Mouse (Mus musculus): ENCODE measurements around the gene Nenf.

Gene Nenf

DNA sequence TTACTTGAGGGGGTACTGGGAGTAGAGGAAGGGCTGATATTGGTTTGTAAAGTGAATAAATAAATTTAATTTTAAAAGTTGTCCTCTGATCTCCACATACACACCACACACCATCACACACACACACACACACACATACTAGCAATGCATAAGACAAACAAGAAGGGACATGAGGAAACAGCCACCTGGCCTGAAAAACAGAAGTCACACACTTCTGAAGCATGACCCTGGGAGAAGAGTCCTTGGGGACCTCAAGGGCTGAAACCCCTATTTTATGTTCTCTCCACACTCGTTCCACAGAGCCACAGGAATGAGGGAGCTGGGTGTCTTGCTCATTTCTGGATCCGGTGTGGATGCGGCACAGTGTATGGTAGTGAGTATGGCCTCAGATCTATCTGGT lies 5.4 kb upstream of the Nenf start:
- DNase-seq (ENCODE audit: extremely low read depth, low read depth), result no peak

DNA sequence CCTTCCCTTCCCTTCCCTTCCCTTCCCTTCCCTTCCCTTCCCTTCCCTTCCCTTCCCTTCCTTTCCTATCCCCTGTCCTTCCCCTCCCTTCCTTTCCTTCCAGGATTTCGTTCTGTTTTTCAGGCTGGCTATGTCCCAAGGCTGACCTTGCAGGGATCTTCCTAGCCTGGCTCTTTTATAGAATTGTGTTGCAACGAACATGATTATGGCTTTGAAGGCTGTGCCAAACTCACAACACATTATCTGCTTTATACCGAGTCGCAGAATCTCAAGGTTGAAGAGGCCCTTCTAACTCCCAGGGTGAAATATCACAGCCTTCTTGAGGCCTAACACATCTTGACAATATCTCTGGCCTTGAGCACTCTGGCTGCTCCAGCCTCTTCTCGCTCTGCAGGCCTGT lies 692 bp upstream of the Nenf start:
- no peak for DNase-seq (ENCODE audit: extremely low read depth, low read depth)

DNA sequence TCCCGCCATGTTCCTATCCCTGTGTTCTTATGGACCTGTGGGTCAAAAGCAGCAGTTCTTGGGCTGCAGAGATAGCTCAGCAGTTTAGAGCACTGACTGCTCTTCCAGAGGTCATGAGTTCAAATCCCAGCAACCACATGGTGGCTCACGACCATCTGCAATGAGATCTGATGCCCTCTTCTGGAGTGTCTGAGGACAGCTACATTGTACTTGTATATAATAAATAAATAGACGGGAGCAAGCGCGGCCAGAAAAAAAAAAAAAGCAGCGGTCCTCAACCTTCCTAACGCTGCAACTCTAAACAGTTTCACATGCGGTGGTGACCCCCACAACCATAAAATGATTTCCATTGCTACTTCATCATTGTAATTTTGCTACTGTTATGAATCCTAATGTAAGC lies 1.2 kb downstream of the Nenf start:
- DNase-seq (ENCODE audit: extremely low read depth, low read depth), result no peak

DNA sequence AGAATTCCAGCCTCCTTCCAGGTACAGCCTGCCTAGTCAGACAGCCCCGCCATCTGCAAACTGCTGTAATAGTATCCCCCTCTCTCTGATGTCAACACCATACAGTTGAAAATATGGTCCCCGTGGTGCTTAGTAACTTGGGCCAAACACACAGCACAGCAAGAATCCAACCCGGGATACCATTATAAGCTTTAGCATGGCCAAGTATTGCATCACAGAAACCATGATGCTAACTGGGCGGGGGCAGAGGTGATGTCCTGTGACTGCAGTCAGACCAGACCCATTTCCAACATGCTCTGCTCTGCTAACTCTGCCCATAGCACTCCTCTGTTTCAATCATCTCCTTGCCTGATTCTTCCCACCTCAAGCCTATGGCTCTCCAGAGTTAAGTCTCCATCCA lies 4.1 kb downstream of the Nenf start:
- DNase-seq (ENCODE audit: extremely low read depth, low read depth), result no peak

DNA sequence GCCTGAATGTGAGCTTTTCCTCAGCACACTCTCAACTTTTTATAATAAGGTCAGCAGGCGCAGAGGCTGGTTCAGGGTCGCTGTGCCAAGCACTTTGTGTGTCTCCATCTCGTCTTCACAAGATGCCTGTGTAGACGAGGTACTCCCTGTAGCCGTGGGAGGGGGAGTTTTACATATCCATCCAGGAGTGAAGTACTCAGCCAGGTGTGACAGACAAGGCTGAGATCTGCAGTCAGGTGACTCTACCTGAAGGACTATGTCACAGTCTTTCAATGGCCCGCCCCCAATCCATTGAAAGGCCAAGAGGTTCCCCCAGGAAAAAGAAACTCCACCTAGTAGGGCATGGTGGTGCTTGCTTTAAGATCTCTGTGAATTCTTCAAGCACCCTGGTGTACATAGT lies 4.8 kb downstream of the Nenf start:
- DNase-seq (ENCODE audit: extremely low read depth, low read depth), result no peak

DNA sequence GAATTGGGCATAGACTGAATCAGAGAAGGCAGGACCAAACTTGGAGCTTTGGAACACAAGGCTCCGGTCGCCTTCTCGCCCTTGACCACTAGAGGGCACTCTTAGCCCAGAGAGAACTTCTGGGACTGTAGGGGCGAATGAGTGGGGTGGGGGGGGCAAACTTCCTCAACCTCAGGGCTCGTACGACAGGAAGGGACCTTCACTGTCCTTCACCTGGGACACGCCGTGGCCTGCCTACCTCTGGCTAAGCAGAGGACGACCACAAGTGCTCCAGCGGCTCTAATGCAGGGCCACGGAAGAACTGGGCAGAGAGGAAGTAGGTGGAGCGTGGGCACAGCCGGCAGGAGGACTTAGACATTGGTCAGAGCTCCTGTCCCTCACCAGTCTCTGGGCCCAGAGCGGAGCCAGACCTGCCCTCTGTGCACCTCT lies 5.5 kb downstream of the Nenf start:
- peak; percentile 61 for DNase-seq (ENCODE audit: extremely low read depth, low read depth)

DNA sequence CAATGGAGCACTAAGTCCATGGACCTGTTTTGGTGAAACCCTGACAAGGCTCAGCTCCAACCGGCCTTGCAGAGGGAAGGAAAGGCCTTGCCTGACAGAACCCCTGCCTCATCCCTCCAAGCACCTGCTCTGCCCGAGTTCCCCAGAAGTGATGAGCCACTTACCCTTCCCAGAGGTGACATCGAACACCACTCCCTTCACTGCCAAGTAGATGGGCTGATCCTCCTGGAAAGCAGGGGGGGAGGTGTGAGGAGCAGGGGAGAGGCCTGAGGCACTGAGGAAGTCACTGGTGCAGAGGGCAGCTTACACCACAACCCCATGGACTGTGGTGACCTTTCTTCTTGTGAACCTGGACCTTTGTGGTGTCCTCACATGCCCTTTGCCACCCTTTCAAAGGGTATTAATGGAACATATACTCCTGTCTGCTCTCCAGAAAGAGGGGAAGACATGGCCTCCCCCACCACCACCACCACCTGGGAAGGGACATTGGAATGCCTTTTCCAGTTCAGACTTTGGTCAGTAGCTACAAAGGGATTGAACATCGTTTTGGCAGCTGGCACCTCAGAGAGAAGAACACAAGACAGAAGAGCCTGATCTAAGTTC lies 6.6 kb downstream of the Nenf start:
- DNase-seq (ENCODE audit: extremely low read depth, low read depth), result no peak

DNA sequence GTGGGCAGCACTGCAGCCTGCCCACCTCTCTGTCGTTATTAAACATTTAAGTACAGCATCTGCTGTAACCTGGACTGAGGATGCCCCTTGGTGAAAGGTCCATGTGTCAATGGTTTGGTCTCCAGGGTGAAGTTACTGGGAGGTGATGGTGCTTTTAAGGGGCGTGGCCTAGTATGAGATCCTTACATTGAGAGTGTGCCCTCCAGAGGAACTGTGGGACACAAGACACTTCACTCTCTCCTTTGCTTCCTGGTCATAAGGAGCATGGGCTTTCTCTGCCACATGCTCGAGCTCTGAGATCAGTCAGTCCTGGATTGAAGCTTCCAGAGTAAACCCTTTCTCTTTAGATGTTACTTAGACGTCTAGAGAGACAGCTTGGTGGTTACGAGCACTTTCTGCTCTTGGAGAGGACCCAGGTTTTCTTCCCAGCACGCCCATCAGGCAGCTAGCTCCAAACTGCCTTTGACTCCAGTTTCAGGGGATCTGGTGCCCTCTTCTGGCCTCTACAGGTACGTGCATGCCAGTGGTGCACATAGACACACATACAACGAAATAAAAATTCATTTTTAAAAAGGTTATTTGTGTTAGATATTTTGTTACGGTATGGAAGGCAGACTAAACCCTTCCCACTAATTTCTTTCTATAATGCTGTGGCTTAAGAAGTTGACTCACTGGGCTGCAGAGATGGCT lies 10.1 kb downstream of the Nenf start:
- DNase-seq (ENCODE audit: extremely low read depth, low read depth), result no peak

DNA sequence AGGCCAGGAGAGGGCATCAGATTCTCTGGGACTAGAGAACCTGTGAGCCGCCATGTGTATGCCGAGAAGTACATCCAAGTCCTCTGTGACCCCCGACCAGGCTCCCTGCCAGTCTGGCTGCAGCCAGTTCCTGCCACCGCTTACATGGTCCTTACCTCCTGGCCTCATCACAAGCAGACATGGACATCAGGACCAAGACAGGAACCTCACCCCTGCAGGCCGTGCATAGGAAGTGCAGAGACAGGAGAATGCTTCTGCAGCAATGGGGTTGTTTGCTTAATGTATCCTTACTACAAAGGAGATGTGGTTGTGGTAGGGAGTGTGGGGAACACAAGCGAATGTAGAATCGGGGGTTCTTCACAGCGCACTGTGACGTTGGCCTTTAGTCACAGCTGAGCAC lies 11.7 kb downstream of the Nenf start:
- DNase-seq (ENCODE audit: extremely low read depth, low read depth), result no peak

DNA sequence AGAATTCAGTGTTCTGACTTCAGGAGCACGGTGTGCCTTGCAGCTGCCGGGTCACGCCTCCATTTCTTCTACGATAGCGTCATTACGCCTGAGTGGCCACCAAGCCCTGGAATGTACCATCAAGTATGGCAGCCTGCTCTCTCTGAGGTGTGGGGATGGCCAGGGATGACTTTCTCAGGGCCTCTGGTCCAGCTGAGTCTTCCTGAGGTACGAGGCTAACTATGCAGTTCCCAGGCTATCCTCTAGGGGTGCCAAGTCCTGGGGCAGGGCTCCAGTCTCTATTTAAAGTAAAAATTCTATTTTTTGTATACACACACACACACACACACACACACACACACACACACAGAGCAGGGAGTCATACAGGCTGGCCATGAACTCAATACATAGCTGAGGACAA lies 12.4 kb downstream of the Nenf start:
- DNase-seq (ENCODE audit: extremely low read depth, low read depth), result no peak

DNA sequence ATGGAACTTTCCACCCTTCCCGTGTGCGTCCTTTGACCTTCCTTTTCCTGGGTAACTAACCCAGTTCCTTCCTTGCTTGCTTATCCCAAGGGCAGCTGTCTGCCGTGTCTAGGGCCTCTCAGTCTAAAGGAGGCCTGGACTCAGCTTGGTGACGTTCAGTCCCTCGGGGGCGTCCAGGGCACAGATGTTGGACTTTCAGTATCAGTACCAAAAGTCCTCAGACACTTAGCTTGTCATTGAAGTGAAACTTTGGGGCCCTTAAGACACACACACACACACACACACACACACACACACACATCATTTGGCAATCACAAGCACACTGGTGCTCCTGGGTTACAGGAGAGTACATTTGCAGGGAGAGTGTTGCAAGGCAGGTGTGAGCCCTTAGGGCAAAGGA lies 13.8 kb downstream of the Nenf start:
- DNase-seq (ENCODE audit: extremely low read depth, low read depth), result no peak

DNA sequence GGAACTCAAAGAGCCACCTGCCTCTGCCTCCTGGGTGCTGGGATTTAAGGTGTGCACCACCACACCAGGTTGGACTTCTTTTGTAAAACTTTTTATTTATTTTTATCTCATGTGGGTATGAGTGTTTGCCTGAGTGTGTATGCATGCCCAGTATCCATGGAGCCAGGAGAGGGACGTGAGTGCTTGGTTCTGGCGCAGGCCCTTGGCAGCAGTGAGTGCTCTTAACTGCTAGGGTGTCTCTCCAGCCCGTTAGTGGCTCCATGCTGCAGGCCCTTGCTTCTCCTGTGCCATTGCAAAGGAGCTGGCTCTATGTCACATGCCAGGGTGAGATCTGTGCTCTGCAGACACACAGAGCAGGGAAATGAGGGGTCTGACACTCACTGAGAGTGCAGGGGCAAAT lies 14.3 kb downstream of the Nenf start:
- no peak for DNase-seq (ENCODE audit: extremely low read depth, low read depth)

DNA sequence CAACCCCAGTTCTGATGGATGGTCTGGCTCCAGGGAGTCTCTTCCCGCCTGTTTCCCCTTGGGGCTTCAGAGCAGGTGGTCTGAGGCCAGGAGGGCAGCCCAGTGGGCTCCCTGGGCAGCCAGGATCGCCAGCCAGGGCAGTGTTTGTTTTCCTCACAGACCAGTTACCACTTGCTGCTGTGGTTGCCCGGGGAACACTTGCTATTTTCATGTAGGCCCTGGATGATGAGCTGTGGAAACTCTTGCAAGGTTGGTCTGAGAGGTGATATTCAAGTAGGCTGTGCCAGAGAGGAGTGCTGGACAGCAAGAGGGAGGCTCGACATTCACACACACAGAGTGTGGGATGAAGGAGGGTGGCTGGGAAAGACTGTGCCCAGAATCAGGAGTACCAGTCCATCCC lies 16.1 kb downstream of the Nenf start:
- no peak for DNase-seq (ENCODE audit: extremely low read depth, low read depth)

DNA sequence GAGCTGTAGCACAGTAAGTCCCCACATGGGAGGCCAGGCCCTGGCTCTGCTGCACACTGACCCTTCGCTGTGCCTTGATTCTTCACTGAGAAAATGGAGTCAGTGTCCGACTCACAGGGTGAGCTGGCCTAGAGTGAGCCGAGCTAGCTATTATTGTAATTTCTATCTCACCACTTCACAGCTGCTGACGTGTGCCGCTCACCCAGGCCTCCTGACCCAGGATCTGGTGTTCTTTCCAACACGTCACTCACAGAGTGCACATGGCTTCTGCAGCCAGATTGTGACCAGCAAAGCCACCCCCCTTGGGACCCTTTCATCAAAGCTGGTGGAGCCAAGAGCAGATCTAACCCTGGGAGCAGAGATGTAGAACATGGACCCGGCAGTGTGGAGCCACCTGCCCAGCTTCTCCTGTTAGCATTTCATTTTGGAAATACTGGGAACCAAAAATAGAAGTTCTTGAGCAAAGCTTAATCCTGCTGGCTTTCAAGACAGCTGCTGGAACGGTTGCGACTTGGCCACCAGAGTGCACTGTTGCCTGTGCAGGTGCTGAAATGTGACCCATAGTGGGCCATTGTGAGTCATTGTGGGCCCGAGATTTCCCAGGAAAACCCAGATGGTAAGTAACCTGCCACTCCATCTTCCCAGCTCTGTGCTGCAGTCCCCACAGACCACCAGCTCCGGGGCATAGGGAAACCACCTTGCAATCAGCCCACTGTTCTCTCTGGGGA lies 18.6 kb downstream of the Nenf start:
- DNase-seq (ENCODE audit: extremely low read depth, low read depth), result no peak

DNA sequence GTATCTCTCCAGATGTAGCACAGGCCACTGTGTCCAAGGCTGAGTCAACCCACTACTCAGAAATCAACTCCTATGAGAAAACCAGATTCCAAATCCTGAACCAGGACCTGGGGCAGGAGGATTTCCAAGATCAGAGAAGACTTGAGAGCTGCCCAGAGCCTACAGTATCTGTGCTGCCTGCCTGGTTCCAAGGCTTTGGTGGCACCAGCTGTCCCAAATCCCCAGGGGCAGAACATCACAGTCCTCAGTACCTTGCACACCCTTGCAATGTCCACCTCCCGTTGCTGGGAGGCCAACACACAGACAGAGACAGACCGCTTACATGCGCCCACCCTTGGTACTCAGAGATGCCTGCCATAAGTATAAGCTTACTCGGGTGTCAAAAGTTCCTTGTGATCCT lies 19.7 kb downstream of the Nenf start:
- no peak for DNase-seq (ENCODE audit: extremely low read depth, low read depth)

DNA sequence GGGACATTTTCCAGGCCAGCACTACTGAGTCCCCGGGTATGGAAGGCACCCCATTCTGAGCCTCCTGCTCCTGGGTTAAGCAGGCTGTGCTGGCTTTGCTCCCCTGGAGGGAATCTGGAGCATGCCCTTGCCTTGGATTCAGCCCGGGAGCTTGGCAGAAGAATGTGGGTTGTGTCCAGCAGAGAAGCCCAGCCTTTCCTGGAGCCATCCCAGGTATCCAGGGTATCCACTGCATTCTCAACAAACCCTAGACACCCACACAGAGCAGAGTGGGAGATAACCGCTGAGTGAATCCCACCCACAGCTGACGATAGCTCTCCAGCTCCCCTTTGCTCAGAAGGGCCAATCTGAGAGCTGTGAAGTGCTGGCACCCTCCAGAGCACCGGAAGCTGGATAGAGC lies 21.5 kb downstream of the Nenf start:
- DNase-seq (ENCODE audit: extremely low read depth, low read depth), result no peak

DNA sequence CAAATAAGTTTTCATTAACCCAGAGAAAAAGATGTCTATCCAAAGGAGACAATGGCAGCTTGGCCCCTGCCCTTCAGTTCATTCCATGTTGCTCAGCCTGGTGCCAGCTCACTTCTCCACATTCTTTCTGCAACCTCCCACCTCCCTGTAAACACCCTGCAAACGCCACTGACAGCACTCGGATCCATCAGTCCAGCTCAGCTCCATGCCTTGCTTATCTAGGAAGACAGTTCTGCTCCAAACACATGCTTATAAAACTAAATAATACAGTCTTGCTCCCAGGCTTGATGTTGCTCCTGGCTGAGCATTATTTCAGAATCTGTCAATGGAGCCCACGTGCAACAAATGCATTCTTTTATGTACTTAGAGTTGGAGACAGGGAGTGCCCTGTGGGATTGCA lies 22.2 kb downstream of the Nenf start:
- no peak for DNase-seq (ENCODE audit: extremely low read depth, low read depth)

DNA sequence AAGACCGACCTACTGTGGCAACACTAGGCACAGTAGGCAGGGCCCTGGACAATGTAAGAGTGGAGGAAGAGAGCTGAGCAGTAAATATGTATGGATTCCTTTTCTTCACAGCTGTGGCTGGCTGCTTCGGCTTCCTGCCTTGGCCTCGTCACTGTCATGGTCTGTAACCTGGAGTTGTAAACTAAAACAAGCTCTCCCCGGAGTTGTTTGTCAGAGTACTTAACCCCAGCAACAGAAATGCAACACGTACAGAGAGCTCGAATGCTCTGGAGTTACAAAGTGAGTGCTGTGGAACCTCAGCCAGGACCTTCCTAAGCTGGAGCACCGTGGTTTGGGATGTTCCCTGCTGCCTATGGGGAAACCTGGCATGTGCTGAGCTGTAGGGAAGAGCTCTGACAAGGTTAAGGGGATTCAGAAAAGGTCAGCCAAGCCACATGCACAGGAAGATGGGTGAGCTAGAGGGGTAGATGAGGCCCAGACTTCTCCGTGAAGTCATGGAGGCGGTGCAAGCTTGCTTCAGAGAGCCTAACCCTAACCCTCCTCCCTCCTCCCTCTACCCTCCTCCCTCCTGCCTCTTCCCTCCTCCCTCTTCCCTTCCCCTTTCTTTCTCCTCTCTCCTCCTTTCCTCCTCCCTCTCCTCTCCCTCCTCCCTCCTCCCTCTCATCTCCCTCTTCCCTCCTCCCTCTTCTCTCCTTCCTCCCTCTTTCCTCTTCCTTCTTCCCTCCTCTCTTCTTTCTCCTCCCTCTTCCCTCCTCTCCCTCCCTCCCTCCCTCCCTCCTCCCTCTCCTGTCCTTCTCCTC lies 23.8 kb downstream of the Nenf start:
- DNase-seq (ENCODE audit: extremely low read depth, low read depth), result no peak

DNA sequence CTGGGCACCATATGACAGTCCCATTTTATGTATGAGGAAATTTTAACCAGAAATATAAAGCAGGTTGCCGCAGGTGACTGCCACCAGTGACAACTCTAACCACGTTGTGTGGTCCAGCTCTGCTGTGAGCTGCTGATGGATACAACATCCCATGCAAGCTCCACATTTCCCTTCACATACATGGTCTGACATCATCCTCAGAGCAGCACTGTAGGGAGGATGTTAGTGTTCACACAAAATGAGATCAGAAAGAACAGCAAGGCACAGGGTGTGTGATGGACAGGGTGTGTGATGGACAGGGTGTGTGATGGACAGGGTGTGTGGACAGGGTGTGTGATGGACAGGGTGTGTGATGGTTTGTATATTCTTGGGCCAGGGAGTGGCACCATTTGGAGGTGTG lies 24.9 kb downstream of the Nenf start:
- DNase-seq (ENCODE audit: extremely low read depth, low read depth), result no peak

DNA sequence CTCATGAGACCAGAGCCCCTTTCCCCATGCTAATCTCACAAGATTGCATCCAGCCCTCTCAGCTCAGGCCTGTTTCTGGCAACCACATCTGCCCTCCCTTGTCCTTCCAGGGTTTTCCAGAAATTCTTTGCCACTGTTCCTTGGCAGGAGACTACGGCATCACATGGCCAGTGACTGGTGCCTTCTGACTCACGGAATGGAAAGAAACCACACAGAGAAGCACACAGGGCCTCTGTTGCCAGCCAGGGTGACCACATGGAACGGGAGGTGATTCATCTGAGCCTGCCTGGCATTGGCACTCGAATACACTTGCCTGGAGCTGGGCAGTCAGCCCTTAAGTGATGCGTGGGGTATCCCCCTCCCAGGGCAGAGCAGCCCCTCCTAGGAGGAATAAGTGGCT lies 25.6 kb downstream of the Nenf start:
- DNase-seq (ENCODE audit: extremely low read depth, low read depth), result no peak

DNA sequence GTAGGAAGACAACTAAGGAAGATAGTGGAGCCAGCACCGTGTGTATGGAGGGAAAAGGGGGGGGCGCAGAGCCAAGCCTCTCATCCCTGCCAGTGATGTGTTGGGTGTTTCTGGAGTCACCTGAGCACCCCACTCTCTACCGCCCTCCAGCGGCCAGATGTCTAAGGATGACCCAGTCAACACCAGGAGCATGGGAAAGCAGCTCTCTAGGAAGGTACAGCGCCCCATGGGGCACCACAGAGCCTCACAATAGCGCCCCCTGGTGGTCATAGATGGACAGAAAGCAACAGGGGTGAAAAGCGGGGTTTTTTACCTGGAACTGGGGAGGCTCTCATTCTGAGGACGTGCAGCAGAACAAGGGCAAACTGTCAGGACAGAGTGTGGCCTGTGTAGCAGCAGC lies 29.2 kb downstream of the Nenf start:
- peak; percentile 67 for DNase-seq (ENCODE audit: extremely low read depth, low read depth)

DNA sequence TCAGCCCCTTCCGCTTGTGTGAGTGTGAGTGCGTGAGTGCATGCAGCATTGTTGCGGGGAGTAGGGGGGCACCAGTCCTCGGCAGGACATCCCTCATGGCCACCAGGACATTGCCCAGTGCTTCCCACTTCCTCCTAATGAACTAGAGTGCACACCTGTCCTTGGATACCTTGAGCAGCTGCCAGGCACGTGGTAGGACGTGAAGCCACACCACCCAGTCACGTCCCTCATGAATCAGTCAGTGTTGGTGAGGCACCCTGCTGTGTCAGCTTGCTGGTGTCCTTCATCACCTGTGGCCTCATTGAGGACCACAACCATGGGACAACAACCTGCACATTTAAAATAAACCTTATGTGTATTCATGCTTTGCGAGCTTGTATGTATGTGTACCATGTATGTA lies 33.5 kb downstream of the Nenf start:
- no peak for DNase-seq (ENCODE audit: extremely low read depth, low read depth)
